Mouse (Mus musculus) kidney, adult 2 months (tissue): ENCODE measurements around the gene Csrp3.

ENCODE experiments used
- CTCF ChIP-seq: fragments of 200-500 bp; conservative IDR thresholded peaks from 2 replicates; pipeline ENCODE4 v1.5.1; 2011; ENCODE audit warnings: low read depth, mild to moderate bottlenecking, control low read depth, low read length, moderate library complexity, mixed read lengths; ENCODE audit not compliant: insufficient read depth, insufficient read length
- POLR2A ChIP-seq: fragments of 200-500 bp; IDR thresholded peaks from one replicate; pipeline ENCODE4 v1.6.1; 2011; ENCODE audit warnings: low read depth, low read length, control low read depth

DNA sequence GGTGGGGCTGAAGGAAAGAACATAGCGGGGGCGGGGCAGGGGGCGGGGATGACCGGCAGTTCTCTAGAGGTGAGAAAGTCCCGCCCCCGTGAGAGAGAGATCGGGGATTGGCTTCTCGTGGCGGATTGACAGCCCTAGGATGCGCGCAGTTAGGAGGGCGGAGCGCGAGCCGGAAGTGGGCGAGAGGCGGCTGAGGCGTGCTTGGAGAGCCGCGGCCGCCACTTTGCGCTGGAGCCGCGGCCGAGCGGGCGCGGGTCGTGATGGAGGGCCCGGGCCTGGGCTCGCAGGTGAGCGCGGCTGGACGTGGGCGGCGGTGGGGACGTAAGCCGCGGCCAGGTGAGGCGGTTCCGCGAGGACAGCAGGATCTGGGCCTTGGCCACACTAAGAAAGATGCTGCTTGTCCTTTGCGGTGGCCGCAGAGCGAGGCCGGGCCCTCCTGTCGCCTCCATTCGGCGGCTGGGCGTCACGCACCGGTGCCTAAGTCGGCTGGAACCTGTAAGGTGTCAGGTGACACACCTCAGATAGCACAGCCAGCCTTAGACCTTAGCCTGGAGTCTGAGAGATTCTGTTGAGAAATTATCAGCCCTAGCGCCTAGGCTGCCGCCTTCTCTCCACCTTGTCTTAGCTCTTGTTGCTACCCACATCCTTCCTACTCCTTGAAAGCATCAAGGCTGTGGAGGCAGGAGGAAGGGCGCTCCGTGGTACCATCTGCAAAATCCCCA lies 58.8 kb downstream of the Csrp3 start, which contains the start of gene Zdhhc13:
- TF ChIP-seq CTCF = no peak
- TF ChIP-seq POLR2A = no peak
